Mouse (Mus musculus) bone marrow, adult 2 months (tissue): ENCODE measurements around the gene Cacna2d2.

Experiments used
- CTCF ChIP-seq: fragments of 200-500 bp; IDR thresholded peaks from 2 replicates; pipeline ENCODE4 v1.5.1; 2011; ENCODE audit warnings: low read length, control low read depth; ENCODE audit not compliant: control insufficient read depth, insufficient read depth
- POLR2A ChIP-seq: fragments of 200-500 bp; IDR thresholded peaks from 2 replicates; pipeline ENCODE4 v1.6.1; 2011; ENCODE audit warnings: low read depth, mild to moderate bottlenecking, control low read depth, low read length, borderline replicate concordance; ENCODE audit not compliant: control insufficient read depth

GRCm38 (mm10) chr9:107542352-107542686, 142.9 kb downstream of the Cacna2d2 start:
- TF ChIP-seq CTCF: no peak
- no peak for TF ChIP-seq POLR2A
